Mouse (Mus musculus): ENCODE measurements around the gene Mdm2. TPM values are rescaled to one million over a fixed set of nuclear protein-coding genes. Genes with fewer than 3 reads are reported as not detected.

Mdm2 gene
- total and polyA plus RNA-seq, 3 experiments: 35.3 to 601 (median 42.2) TPM

- no peak for DNase-seq (ENCODE audit: low read depth, low spot score)
- TF ChIP-seq GATA1 (IDR thresholded peaks at IDR 0.05; ENCODE audit: low read depth, low read length) (no peak), CTCF (IDR thresholded peaks at IDR 0.05 in 2 of 3, conservative IDR thresholded peaks at IDR 0.05 in 1 of 3; ENCODE audit: control insufficient read depth in 1 of 3, insufficient read depth in 1 of 3, low read depth in 2 of 3, low read length in 3 of 3, poor library complexity in 1 of 3, severe bottlenecking in 1 of 3) (peak in 2 of 3 experiments; percentile 23 to 36; a peak in 3 of 6 replicates), MAX (IDR thresholded peaks at IDR 0.05; ENCODE audit: low read length) (no peak)
- Histone ChIP-seq H3K9ac (ENCODE audit: control insufficient read depth, low read depth, low read length, poor library complexity, severe bottlenecking) (no peak overlapping the region), H3K4me3 (ENCODE audit: control insufficient read depth in 1 of 2, insufficient read depth in 1 of 2, low read depth in 2 of 2, low read length in 2 of 2) (no peak overlapping the region), H3K36me3 (ENCODE audit: control insufficient read depth in 1 of 2, insufficient read depth in 2 of 2, low read length in 2 of 2) (peaks cover 0 to 35% of the 10 kb centered on the region in 2 experiments; a peak in 2 of 4 replicates), H3K27ac (ENCODE audit: control insufficient read depth, low read depth, low read length) (no peak overlapping the region), H3K4me1 (ENCODE audit: control insufficient read depth in 1 of 2, insufficient read depth in 2 of 2, low read length in 2 of 2) (no peaks in the 10 kb centered on the region), H3K9me3 (replicated peaks; ENCODE audit: insufficient read depth, low read length) (no peaks in the 10 kb centered on the region), H3K27me3 (ENCODE audit: control insufficient read depth in 1 of 2, insufficient read depth in 2 of 2, low read length in 2 of 2) (no peaks in the 10 kb centered on the region), H3K79me2 (ENCODE audit: control insufficient read depth, insufficient read depth, low read length, poor library complexity) (no peaks in the 10 kb centered on the region)
These were observed 18.4 kb downstream of the Mdm2 start for GRCm38 (mm10) chr10:117692173-117692572.

DNA sequence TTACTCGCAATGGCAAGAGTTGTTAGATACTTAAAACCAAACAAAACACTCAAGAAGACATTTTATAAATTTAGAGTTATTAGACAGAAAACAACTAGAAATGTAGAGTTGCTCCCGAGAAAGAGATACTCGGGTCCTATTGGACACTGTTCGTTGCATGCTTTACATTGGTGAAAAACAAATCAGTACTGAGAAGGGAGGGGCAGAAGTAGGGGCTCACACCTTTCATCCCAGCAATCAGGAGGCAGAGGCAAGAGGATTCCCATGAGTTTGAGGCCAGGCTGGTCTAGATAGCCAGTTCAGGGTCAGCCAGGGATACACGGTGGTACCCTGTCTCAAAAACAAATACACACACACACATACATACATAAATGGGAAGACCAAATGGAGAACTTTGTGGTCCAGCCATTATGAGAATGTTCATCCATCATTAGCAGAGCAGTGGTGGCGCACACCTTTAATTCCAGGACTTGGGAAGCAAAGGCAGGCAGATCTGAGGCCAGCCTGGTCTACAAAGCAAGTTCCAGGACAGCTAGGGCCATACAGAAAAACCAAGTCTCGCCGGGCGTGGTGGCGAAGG is 19.1 kb downstream of the Mdm2 start:
- Histone ChIP-seq H3K27ac (ENCODE audit: control insufficient read depth, low read depth, low read length) (no peak overlapping the region), H3K36me3 (ENCODE audit: control insufficient read depth in 1 of 2, insufficient read depth in 2 of 2, low read length in 2 of 2) (peaks cover 0 to 29% of the 10 kb centered on the region in 2 experiments; a peak in 2 of 4 replicates)
- no peak for DNase-seq (ENCODE audit: low read depth, low spot score)

GRCm38 (mm10) chr10:117690770-117691296 is 19.7 kb downstream of the Mdm2 start:
- Histone ChIP-seq H3K4me3 (ENCODE audit: control insufficient read depth in 1 of 2, insufficient read depth in 1 of 2, low read depth in 2 of 2, low read length in 2 of 2) (no peak overlapping the region), H3K9ac (ENCODE audit: control insufficient read depth, low read depth, low read length, poor library complexity, severe bottlenecking) (no peak overlapping the region), H3K27ac (ENCODE audit: control insufficient read depth, low read depth, low read length) (no peak overlapping the region), H3K79me2 (ENCODE audit: control insufficient read depth, insufficient read depth, low read length, poor library complexity) (no peaks in the 10 kb centered on the region), H3K36me3 (ENCODE audit: control insufficient read depth in 1 of 2, insufficient read depth in 2 of 2, low read length in 2 of 2) (peaks cover 0 to 26% of the 10 kb centered on the region in 2 experiments; a peak in 2 of 4 replicates), H3K9me3 (replicated peaks; ENCODE audit: insufficient read depth, low read length) (no peaks in the 10 kb centered on the region), H3K27me3 (ENCODE audit: control insufficient read depth in 1 of 2, insufficient read depth in 2 of 2, low read length in 2 of 2) (no peaks in the 10 kb centered on the region), H3K4me1 (ENCODE audit: control insufficient read depth in 1 of 2, insufficient read depth in 2 of 2, low read length in 2 of 2) (no peaks in the 10 kb centered on the region)
- TF ChIP-seq MXI1 (IDR thresholded peaks at IDR 0.05; ENCODE audit: low read depth, low read length) (no peak), JUND (IDR thresholded peaks at IDR 0.05; ENCODE audit: low read depth, low read length) (no peak), ETS1 (IDR thresholded peaks at IDR 0.05; ENCODE audit: low read depth, low read length) (no peak), KAT2A (conservative IDR thresholded peaks at IDR 0.05; ENCODE audit: low read depth, low read length) (no peak), EP300 (IDR thresholded peaks at IDR 0.05; ENCODE audit: low read depth in 1 of 2, low read length in 2 of 2) (no peak), GABPA (IDR thresholded peaks at IDR 0.05; ENCODE audit: low read depth, low read length) (no peak), SIN3A (IDR thresholded peaks at IDR 0.05; ENCODE audit: low read length) (no peak), NRF1 (IDR thresholded peaks at IDR 0.05; ENCODE audit: insufficient read depth, low read depth, low read length, poor library complexity, severe bottlenecking) (no peak), USF2 (IDR thresholded peaks at IDR 0.05; ENCODE audit: borderline replicate concordance in 1 of 2, insufficient read depth in 1 of 2, low read depth in 1 of 2, low read length in 2 of 2) (no peak), MYC (IDR thresholded peaks at IDR 0.05; ENCODE audit: low read depth, low read length) (no peak), USF1 (IDR thresholded peaks at IDR 0.05; ENCODE audit: low read depth, low read length) (no peak), CTCF (IDR thresholded peaks at IDR 0.05 in 2 of 3, conservative IDR thresholded peaks at IDR 0.05 in 1 of 3; ENCODE audit: control insufficient read depth in 1 of 3, insufficient read depth in 1 of 3, low read depth in 2 of 3, low read length in 3 of 3, poor library complexity in 1 of 3, severe bottlenecking in 1 of 3) (no peak), BHLHE40 (IDR thresholded peaks at IDR 0.05; ENCODE audit: borderline replicate concordance, low read depth, low read length) (no peak), GATA1 (IDR thresholded peaks at IDR 0.05; ENCODE audit: low read depth, low read length) (no peak)
- no peak for DNase-seq (ENCODE audit: low read depth, low spot score)

More for the DNA sequence above, 19.1 kb downstream of the Mdm2 start:
- Histone ChIP-seq H3K27me3 (ENCODE audit: control insufficient read depth in 1 of 2, insufficient read depth in 2 of 2, low read length in 2 of 2) (no peaks in the 10 kb centered on the region), H3K9ac (ENCODE audit: control insufficient read depth, low read depth, low read length, poor library complexity, severe bottlenecking) (no peak overlapping the region), H3K79me2 (ENCODE audit: control insufficient read depth, insufficient read depth, low read length, poor library complexity) (no peaks in the 10 kb centered on the region), H3K4me3 (ENCODE audit: control insufficient read depth in 1 of 2, insufficient read depth in 1 of 2, low read depth in 2 of 2, low read length in 2 of 2) (no peak overlapping the region), H3K4me1 (ENCODE audit: control insufficient read depth in 1 of 2, insufficient read depth in 2 of 2, low read length in 2 of 2) (no peaks in the 10 kb centered on the region), H3K9me3 (replicated peaks; ENCODE audit: insufficient read depth, low read length) (no peaks in the 10 kb centered on the region)
- TF ChIP-seq MEF2A (IDR thresholded peaks at IDR 0.05; ENCODE audit: extremely low read depth, insufficient replicate concordance, low read depth, low read length, poor library complexity, severe bottlenecking) (no peak), UBTF (IDR thresholded peaks at IDR 0.05; ENCODE audit: borderline replicate concordance, insufficient read depth, low read depth, low read length) (no peak), MYC (IDR thresholded peaks at IDR 0.05; ENCODE audit: low read depth, low read length) (no peak), USF2 (IDR thresholded peaks at IDR 0.05; ENCODE audit: borderline replicate concordance in 1 of 2, insufficient read depth in 1 of 2, low read depth in 1 of 2, low read length in 2 of 2) (no peak), POLR2AphosphoS5 (IDR thresholded peaks at IDR 0.05; ENCODE audit: borderline replicate concordance, low read depth, low read length) (no peak), GATA1 (IDR thresholded peaks at IDR 0.05; ENCODE audit: low read depth, low read length) (no peak), ELF1 (IDR thresholded peaks at IDR 0.05; ENCODE audit: low read depth, low read length) (no peak), SIN3A (IDR thresholded peaks at IDR 0.05; ENCODE audit: low read length) (no peak), ZMIZ1 (IDR thresholded peaks at IDR 0.05; ENCODE audit: low read depth, low read length) (no peak), HCFC1 (IDR thresholded peaks at IDR 0.05; ENCODE audit: low read depth, low read length) (no peak), MXI1 (IDR thresholded peaks at IDR 0.05; ENCODE audit: low read depth, low read length) (no peak), MYB (IDR thresholded peaks at IDR 0.05; ENCODE audit: low read depth, low read length) (no peak), MAZ (IDR thresholded peaks at IDR 0.05; ENCODE audit: low read depth, low read length) (no peak), TBP (IDR thresholded peaks at IDR 0.05; ENCODE audit: low read depth, low read length) (no peak)
